Mouse (Mus musculus) embryonic fibroblast, embryonic 13.5 days (primary cell): ENCODE data around the gene Gbp10.

Source experiments
- CTCF ChIP-seq: IDR thresholded peaks from 2 replicates; pipeline ENCODE4 v1.5.1; 2011; ENCODE audit warnings: mild to moderate bottlenecking, control low read depth, low read length, moderate library complexity, borderline replicate concordance; ENCODE audit not compliant: insufficient read depth
- POLR2A ChIP-seq: IDR thresholded peaks from 2 replicates; pipeline ENCODE4 v1.6.1; 2011; ENCODE audit warnings: low read depth, mild to moderate bottlenecking, control low read depth, low read length, moderate library complexity

DNA sequence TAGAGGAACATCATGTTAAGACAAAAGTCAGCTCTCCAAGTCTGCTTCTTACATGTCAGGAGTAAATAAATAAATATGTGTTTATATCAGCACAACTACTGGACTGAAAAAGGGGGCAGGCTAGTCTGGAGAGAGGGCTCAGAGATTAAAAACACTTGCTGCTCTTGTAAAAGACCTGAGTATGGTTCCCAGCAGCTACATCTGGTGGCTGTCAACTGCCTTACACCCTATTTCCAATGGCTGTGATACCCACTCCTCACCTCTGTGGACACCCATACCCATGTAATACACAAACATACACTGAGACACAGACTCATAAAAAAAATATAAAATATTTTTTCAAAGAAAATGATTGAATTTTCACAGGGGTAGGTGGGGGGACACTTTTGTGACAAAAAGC, 13.2 kb upstream of the Gbp10 start:
- TF ChIP-seq CTCF (no peak), POLR2A (no peak)
